Mouse (Mus musculus) T-helper 17 cell (primary cell): Measurements from ENCODE around the gene Meaf6.

Source experiments
- in situ Hi-C, 2 experiments: fragments of 300-600 bp; cut with MboI, MseI; formaldehyde crosslinking; loops; 1 replicate in 1 of 2; 2 replicates in 1 of 2; pipeline ENCODE4 v1.15.1; 2025; ENCODE audit warnings: high pct_unique_total_duplicates in 2 of 2

Gene Meaf6

GRCm38 (mm10) chr4:125084403-125085345, at the start of gene Meaf6:
Gene Meaf6, plus strand, starts transcription at chr4:125085134.
- in situ Hi-C loops: no loop called here

- in situ Hi-C loops: loop anchor here in 1 of 2 experiments (25.0 kb wide), 1 partner anchor 1582 kb away; no protein-coding TSS in a partner anchor
These were observed 40.5 kb upstream of the Meaf6 start for GRCm38 (mm10) chr4:125044454-125044853.

- in situ Hi-C loops: loop anchor here in 1 of 2 experiments (25.0 kb wide), 1 partner anchor 343 kb away; the partner anchor contains the start of genes Fhl3 and Sf3a3
These were observed 29.5 kb upstream of the Meaf6 start for GRCm38 (mm10) chr4:125055385-125055784.

- in situ Hi-C loops: loop anchor here in 1 of 2 experiments (25.0 kb wide), 1 partner anchor 344 kb away; the partner anchor contains the start of genes Fhl3 and Sf3a3
These were observed 28.5 kb upstream of the Meaf6 start for GRCm38 (mm10) chr4:125056476-125056875.

- in situ Hi-C loops: loop anchor here in 1 of 2 experiments (25.0 kb wide), 1 partner anchor 345 kb away; the partner anchor contains the start of genes Fhl3 and Sf3a3
These were observed 27.7 kb upstream of the Meaf6 start for GRCm38 (mm10) chr4:125057273-125057672.

- in situ Hi-C loops: loop anchor here in 1 of 2 experiments (25.0 kb wide), 1 partner anchor 346 kb away; the partner anchor contains the start of genes Fhl3 and Sf3a3
These were observed 26.9 kb upstream of the Meaf6 start for GRCm38 (mm10) chr4:125058033-125058432.

GRCm38 (mm10) chr4:125059025-125059424, 25.9 kb upstream of the Meaf6 start:
- in situ Hi-C loops: loop anchor here in 1 of 2 experiments (25.0 kb wide), 1 partner anchor 347 kb away; the partner anchor contains the start of genes Fhl3 and Sf3a3

- in situ Hi-C loops: loop anchor here in 1 of 2 experiments (10.0 to 25.0 kb wide), 2 partner anchors 119 to 352 kb away; partner anchors contain the start of genes Fhl3 and Sf3a3
These were observed 21.1 kb upstream of the Meaf6 start for GRCm38 (mm10) chr4:125063829-125064228.

- in situ Hi-C loops: loop anchor here in 1 of 2 experiments (10.0 to 25.0 kb wide), 2 partner anchors 121 to 353 kb away; partner anchors contain the start of genes Fhl3 and Sf3a3
These were observed 19.2 kb upstream of the Meaf6 start, which contains the start of gene Dnali1 for GRCm38 (mm10) chr4:125065517-125066307. Gene Dnali1, minus strand, starts transcription at chr4:125065703.

- in situ Hi-C loops: loop anchor here in 1 of 2 experiments (10.0 to 25.0 kb wide), 2 partner anchors 122 to 354 kb away; partner anchors contain the start of genes Fhl3 and Sf3a3
These were observed 18.2 kb upstream of the Meaf6 start, which contains the start of gene Snip1 for GRCm38 (mm10) chr4:125066490-125067370. Gene Snip1, plus strand, starts transcription at chr4:125066672.

- in situ Hi-C loops: no loop called here
These were observed 7.2 kb upstream of the Meaf6 start for GRCm38 (mm10) chr4:125077700-125078099.

- in situ Hi-C loops: no loop called here
These were observed 6.2 kb upstream of the Meaf6 start for GRCm38 (mm10) chr4:125078698-125079097.

- in situ Hi-C loops: no loop called here
These were observed 460 bp downstream of the Meaf6 start for GRCm38 (mm10) chr4:125085346-125085841.

- in situ Hi-C loops: no loop called here
These were observed 8.1 kb downstream of the Meaf6 start for GRCm38 (mm10) chr4:125093031-125093430.

- in situ Hi-C loops: loop anchor here (5.0 kb wide), 1 partner anchor 154 kb away; no protein-coding TSS in a partner anchor
These were observed 11.1 kb downstream of the Meaf6 start for GRCm38 (mm10) chr4:125096066-125096465.

GRCm38 (mm10) chr4:125097412-125097811, 12.5 kb downstream of the Meaf6 start:
- in situ Hi-C loops: loop anchor here (5.0 kb wide), 1 partner anchor 155 kb away; no protein-coding TSS in a partner anchor

- in situ Hi-C loops: loop anchor here (5.0 kb wide), 1 partner anchor 157 kb away; no protein-coding TSS in a partner anchor
These were observed 14.5 kb downstream of the Meaf6 start for GRCm38 (mm10) chr4:125099458-125099857.

GRCm38 (mm10) chr4:125101334-125101733, 16.4 kb downstream of the Meaf6 start:
- in situ Hi-C loops: no loop called here

- in situ Hi-C loops: no loop called here
These were observed 20.4 kb downstream of the Meaf6 start for GRCm38 (mm10) chr4:125105354-125105753.
